Mouse (Mus musculus) macrophage (primary cell): ENCODE measurements around the gene Acbd5. TPM values are rescaled to one million over a fixed set of nuclear protein-coding genes. Genes with fewer than 3 reads are reported as not detected.

ENCODE experiments used
- H3K27ac ChIP-seq: fragments of 350-480 bp; formaldehyde crosslinking; 2 replicates; pipeline ENCODE4 v1.9.0; 2021
- H3K36me3 ChIP-seq: fragments of 350-480 bp; formaldehyde crosslinking; 2 replicates; pipeline ENCODE4 v1.9.0; 2021; ENCODE audit errors: inconsistent target
- H3K4me3 ChIP-seq: fragments of 350-480 bp; formaldehyde crosslinking; 2 replicates; pipeline ENCODE4 v1.9.0; 2021; ENCODE audit errors: inconsistent target
- H3K79me2 ChIP-seq: fragments of 350-480 bp; formaldehyde crosslinking; 2 replicates; pipeline ENCODE4 v1.9.0; 2021; ENCODE audit errors: inconsistent target
- WGBS: methylation state at CpG from one replicate; pipeline ENCODE4 v1.1.7; 2026; ENCODE audit warnings: inconsistent platforms; ENCODE audit not compliant: missing documents; 5-methylcytosine and 5-hydroxymethylcytosine counted together
- polyA plus RNA-seq: library from polyadenylated mRNA; stranded (reverse); fragments of 250-400 nt; gene quantifications from 3 replicates; pipeline ENCODE4 v1.2.4, GENCODE M21; 2018; ENCODE audit warnings: inconsistent platforms
- total RNA-seq, 78 experiments: library from RNA; depleted of rRNA; stranded (reverse); fragments of 250-400 nt; gene quantifications; 1 replicate in 9 of 78; 2 replicates in 24 of 78; 3 replicates in 43 of 78; 4 replicates in 2 of 78; pipeline ENCODE4 v1.2.4; 2018; ENCODE audit warnings: inconsistent platforms in 56 of 78

Acbd5 gene
- total RNA-seq (2018; cell fraction: chromatin; rRNA removed): 100 to 1,000 TPM in 4 of 26 experiments, 10 to 100 TPM in 22; 15.5 to 125 (median 53.1) TPM
- 10 to 100 TPM; 22.4 to 70.2 (median 40.5) TPM for total RNA-seq (2018; cell fraction: cytosol; rRNA removed)
- 100 to 1,000 TPM in 1 of 26 experiments, 10 to 100 TPM in 25; 24.2 to 106 (median 38.9) TPM for total RNA-seq (2018; cell fraction: nucleus; rRNA removed)
- polyA plus RNA-seq: 36.8 to 57.0 TPM (median 42.8 TPM) in 3 replicates

DNA sequence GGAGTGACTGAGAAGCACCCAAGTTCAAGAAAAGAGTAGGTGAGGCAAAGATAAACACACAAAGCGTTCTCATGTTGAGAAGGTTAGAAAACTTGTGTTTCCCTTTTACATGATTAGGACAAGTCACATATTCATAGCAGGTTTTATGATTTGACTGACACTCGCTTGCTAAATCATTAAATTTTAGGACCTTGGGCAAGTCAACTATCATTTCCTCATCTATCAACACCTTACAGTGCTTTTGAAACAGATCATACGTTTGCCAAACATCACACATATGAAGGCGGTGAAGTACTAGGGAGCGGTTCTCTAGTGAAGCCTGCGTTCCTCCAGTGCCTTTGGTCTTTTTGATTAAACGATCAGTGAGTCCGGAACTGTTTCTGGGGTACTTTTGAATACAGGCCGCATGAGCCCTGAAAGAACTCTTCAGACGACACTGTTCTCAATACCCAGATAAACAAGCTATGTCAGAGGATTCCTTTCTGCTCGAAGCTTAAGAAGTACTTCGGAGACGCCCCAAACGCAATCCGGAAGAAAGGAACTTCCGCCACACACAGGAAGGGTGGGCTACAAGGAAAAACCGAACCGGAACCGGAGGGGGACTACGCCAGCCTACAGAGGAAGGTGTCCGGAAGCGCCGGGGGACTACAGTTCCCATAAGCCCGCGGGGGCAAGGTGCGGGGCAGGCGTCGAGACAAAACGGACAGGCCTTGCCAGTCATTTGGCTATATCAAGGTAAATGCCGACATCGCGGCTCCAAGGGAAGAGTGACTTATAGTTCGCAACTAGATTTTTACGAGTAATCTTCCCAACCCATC is at the start of gene Acbd5:
Gene Acbd5, plus strand, starts transcription at position 616 of the 818 bp plus-strand sequence.
- 3% methylated on average over 33 of the region's 34 CpGs for WGBS

DNA sequence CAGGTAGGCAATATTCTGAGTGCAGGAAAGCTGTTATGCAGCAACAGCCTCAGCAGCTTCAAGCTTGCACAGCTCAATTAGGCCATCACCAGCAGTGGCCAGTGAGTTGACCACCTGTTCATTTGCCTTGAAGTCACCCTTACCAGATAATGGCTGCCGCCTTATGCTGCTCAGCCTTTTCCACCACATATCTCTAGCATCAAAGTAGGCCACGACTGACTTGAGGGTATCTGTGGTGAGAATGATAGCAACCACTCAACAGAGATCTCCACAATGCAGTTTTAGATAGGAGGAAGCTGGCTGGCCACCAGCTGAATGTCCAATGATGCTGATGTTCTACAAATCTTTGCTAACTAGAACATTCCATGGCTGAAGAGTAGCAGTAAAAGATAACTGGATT is 48.8 kb upstream of the Acbd5 start:
- Histone ChIP-seq H3K79me2 (peaks cover 97% of the 10 kb centered on the region), H3K4me3 (no peak overlapping the region), H3K27ac (no peak overlapping the region), H3K36me3 (no peaks in the 10 kb centered on the region)
- WGBS: 90% methylated on average over 2 of the region's 2 CpGs

More for the DNA sequence above, at the start of gene Acbd5:
- peak within 1 kb of the TSS; percentile 85 for H3K4me3 ChIP-seq
- no peaks in the 10 kb centered on the region for H3K36me3 ChIP-seq
- H3K27ac ChIP-seq: peak within 1 kb of the TSS; percentile 86
- H3K79me2 ChIP-seq: peaks cover 32% of the 10 kb centered on the region

DNA sequence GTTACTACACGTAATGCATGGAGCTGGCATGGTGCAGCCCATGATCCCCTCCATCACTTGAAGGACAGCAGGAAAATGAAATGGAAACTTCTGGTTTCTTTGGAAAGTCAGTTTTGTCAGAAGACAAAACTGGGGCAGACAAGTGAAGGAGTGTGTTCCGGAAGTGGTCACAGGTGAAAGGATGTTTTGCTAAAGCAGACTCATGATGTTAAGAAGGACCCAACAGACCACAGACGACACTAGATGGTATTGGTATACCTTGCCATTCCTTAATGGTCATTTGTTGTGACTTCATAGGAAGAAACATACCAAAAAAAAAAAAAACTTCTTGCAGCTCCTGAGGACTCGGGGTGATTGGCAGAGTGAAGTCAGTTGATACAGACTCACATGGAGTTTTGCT is 46.6 kb upstream of the Acbd5 start:
- Histone ChIP-seq H3K27ac (0 out of 2 replicates have a peak overlapping the region, but pooled peaks have one; percentile 4), H3K36me3 (no peaks in the 10 kb centered on the region), H3K4me3 (no peak overlapping the region), H3K79me2 (peaks cover 100% of the 10 kb centered on the region)
- 90% methylated on average over 4 of the region's 4 CpGs for WGBS

DNA sequence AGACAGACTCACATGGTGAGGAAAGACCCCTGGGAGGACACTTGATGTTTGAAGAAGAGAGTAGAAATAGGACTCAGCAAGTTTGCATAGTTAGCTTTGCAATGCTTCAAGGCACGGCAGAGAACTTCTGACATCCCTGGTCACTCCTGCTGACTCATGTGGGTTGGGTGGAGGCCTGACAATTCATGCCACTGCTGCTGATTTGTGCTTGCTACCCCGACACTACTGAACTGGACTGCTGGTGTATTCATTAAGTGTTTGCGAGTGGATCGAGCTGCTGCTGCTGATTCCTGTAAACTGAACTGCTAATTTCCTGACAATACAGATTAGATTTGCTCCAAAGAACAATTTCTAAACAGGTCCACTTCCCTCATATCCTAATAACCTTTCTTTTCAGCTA is 46.2 kb upstream of the Acbd5 start:
- WGBS: 30% methylated on average over 4 of the region's 4 CpGs
- no peak overlapping the region for H3K4me3 ChIP-seq
- H3K36me3 ChIP-seq: no peaks in the 10 kb centered on the region
- peaks cover 100% of the 10 kb centered on the region for H3K79me2 ChIP-seq
- H3K27ac ChIP-seq: peak overlapping the region; percentile 32

DNA sequence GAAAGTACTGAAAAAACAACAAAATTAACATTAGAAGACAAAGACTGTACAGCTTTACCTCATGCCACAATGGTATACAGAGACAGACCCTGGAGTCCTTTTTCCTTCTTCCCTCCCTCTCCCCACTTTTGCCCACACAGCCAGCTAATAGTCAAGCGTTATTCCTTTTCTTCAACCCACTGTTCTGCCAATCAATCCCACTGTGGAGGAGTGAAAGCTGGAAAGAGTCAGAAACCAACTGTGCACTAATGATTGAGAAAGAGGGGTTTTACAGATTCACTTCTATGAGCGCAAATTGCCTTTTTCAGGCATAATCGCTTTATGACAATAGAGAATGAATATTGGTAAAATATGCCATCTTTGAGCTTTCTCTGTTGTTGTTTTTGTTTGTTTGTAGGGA is 44.9 kb upstream of the Acbd5 start:
- no peak overlapping the region for H3K4me3 ChIP-seq
- peaks cover 100% of the 10 kb centered on the region for H3K79me2 ChIP-seq
- peaks cover 5% of the 10 kb centered on the region; the same call in 1 of the 2 replicates for H3K36me3 ChIP-seq
- H3K27ac ChIP-seq: no peak overlapping the region
- WGBS: 100% methylated on average over 3 of the region's 3 CpGs

DNA sequence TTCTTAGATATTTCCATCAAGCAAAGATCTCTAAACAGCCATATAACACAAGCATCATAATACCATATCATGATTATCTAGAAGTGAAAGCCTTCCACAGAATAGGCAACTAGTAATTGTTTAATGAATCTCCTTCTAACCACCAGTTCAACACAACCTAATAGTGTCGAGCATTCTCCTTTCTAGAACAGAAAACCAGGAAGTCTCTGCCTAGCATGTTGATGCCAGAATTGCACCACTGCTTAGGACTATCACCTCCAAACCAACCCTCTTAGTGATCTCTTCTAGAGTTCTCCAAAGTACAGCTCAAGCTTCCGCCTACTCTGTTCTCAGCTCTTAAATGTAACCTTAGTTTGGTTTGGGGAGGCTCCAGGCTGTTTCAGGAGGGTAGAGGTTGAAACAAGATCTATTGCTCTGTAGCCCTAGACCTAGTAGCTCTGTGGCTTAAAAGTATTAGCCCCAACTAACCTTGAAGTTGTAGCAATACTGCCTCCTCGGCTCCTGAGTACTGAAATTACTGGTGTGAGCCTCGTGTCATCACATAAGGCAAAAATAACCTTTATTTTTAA is 44.2 kb upstream of the Acbd5 start:
- Histone ChIP-seq H3K4me3 (no peak overlapping the region), H3K27ac (no peak overlapping the region), H3K79me2 (peaks cover 100% of the 10 kb centered on the region), H3K36me3 (peaks cover 5% of the 10 kb centered on the region; the same call in 1 of the 2 replicates)
- 76% methylated on average over 4 of the region's 4 CpGs for WGBS

DNA sequence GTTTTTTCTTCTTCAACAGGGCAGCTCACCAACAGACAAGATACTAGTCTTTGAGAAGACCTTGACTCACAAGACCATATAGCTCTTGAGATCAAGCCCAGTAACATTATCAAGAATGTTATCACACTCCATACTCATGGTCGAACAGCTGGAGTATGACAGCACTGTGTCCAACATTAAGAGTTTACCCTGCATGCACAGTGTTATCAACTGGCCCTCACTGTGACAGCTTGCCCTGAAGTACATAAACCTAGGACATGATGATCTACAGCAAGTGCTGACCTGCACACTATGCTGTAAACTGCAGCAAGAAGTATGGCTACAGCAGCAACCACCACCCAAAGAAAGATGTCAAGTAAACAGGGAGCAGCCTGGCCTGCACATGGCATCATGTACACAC is 41.6 kb upstream of the Acbd5 start:
- Histone ChIP-seq H3K4me3 (no peak overlapping the region), H3K79me2 (peaks cover 100% of the 10 kb centered on the region), H3K27ac (no peak overlapping the region), H3K36me3 (peaks cover 20% of the 10 kb centered on the region; the same call in 1 of the 2 replicates)
- WGBS: 89% methylated on average over 1 of the region's 1 CpGs

DNA sequence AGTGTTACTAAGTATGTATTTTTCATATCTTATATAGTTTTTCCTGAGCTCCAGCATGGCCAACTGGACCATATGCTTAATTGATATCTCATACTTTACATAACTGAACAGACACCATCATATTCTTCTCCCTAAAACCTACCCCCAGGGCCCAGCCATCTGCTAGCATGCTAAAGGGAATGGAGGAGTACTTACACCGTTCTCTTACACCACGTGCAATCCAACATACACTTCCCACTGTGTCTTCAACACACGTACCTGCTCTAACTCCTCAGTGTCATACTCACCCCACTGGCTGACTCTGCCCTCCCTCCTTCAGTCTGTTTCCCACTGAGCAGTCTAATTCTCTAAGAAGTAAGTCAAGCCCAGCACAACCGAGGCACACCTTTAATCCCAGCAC is 39.1 kb upstream of the Acbd5 start:
- Histone ChIP-seq H3K27ac (no peak overlapping the region), H3K79me2 (peaks cover 100% of the 10 kb centered on the region), H3K36me3 (peaks cover 20% of the 10 kb centered on the region; the same call in 1 of the 2 replicates), H3K4me3 (no peak overlapping the region)
- WGBS: 86% methylated on average over 4 of the region's 4 CpGs

DNA sequence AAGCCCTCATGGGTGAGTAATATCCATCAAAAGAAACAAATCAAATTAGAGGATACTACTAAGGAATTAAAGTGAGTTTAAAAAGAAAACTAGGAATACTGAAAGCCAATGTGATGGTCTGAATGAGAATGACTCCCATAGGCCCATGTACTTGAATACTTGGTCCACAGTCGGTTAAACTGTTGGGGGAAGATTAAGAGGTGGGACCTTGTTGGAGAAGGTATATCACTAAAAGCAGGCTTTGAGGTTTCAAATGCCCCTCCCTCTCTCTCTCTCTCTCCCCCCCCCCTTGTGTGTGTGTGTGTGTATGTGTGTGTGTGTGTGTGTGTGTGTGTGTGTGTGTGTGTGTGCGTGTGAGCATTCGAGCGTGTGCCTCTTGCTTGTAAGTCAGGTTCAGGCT is 37.3 kb upstream of the Acbd5 start:
- Histone ChIP-seq H3K27ac (no peak overlapping the region), H3K4me3 (no peak overlapping the region), H3K79me2 (peaks cover 100% of the 10 kb centered on the region), H3K36me3 (peaks cover 20% of the 10 kb centered on the region; the same call in 1 of the 2 replicates)
- 88% methylated on average over 1 of the region's 4 CpGs for WGBS

DNA sequence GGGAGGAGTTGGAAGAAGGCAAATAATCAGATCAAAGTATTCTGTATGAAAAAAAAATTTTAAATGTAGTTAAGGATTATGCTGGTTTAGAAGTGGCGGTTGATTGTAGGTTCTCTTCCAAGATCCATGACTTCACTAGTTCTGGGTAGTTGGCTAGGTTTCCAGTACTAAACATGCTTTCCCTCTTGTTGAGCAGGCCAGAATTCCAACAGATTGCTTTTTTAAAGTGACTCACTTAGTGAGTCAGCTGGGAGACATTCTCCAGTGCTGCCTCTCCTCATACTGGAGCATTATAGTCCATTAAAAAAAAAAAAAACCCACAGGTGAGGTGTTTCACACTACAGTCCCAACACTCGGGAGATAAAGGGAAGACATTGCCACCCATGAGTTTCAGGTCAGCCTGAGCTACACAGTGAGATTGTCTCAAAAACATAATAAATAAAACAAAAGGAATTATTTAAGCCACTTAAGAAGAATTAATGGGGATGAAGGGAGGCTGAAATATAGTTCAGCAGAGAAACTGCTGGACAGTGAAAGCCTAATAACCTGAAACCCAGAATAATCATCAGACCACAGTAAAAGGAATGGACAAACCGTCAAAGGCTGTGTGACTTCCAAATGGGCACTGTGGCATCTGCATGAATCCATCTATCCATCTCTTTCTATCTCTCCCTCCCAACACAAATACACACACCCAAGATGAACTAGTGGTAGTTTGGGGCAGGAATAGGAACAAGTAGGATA is 33.1 kb upstream of the Acbd5 start:
- Histone ChIP-seq H3K27ac (no peak overlapping the region), H3K79me2 (peaks cover 97% of the 10 kb centered on the region), H3K4me3 (no peak overlapping the region), H3K36me3 (peaks cover 11% of the 10 kb centered on the region; the same call in 1 of the 2 replicates)
- WGBS: 91% methylated on average over 3 of the region's 3 CpGs

DNA sequence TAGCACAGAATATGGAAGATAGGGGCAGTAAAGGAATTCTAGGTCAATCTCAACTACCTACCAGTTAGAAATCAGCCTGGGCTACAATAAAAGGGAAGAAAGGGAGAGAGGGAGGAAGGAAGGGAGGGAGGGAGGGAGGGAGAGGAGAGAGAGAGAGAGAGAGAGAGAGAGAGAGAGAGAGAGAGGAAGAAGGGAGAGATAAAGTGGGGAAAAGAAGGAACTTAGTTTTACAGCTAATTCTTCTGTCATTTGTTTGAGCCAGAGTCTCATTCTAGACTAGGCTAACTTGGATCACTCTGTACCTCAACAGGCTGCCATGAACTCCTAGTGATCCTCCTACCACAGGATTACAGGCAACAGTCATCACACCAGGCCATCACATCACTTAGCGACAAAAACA is 32.5 kb upstream of the Acbd5 start:
- 100% methylated on average over 1 of the region's 1 CpGs for WGBS
- H3K27ac ChIP-seq: no peak overlapping the region
- H3K79me2 ChIP-seq: peaks cover 91% of the 10 kb centered on the region
- no peak overlapping the region for H3K4me3 ChIP-seq
- peaks cover 6% of the 10 kb centered on the region; the same call in 1 of the 2 replicates for H3K36me3 ChIP-seq

DNA sequence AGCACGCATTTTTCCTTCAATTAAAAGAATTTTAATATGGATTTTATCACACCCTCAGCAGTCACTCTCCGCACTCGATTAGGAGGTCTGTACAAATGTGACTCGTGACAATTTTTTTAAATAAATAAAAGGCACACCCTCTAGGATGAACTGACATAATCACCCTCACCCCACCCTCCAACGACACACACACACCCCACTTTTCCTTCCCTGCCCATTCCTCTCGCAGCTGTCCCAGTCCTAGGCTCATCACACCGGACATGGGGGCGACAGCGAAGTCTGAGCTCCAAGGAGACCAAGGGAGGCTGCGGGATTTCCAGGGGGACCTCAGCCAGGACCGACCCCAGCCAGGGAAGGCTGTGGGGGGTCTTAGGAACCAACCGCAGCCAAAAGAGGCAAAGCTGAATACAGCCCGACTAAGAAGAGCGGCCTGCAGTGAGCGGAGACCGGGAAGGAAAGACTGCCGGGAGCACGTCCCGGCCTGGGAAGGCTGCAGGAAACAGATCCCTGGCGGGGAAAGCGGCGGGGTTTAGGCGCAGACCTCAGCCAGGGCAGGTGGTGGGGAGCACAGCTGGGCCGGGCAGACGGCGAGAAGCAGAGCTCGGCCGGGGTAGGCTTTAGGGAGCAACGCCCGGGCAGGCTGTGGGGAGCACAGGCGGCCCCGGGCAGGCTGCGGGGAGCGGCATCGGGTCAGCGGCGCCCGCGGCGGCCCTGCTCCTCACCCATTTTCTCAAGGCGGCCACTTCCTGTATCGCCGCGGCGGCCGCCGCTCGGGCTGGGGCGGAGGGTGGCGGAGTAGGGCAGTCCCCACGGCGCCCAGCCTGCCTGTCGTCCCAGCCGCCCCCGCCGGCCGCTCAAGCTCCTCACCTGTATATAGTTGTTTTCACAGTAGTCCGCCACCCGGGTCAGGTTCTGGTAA is 28.6 kb upstream of the Acbd5 start:
- H3K79me2 ChIP-seq: peaks cover 52% of the 10 kb centered on the region
- no peaks in the 10 kb centered on the region for H3K36me3 ChIP-seq
- WGBS: 1% methylated on average over 43 of the region's 59 CpGs
- peak overlapping the region; percentile 96 for H3K27ac ChIP-seq
- H3K4me3 ChIP-seq: peak overlapping the region; percentile 98

DNA sequence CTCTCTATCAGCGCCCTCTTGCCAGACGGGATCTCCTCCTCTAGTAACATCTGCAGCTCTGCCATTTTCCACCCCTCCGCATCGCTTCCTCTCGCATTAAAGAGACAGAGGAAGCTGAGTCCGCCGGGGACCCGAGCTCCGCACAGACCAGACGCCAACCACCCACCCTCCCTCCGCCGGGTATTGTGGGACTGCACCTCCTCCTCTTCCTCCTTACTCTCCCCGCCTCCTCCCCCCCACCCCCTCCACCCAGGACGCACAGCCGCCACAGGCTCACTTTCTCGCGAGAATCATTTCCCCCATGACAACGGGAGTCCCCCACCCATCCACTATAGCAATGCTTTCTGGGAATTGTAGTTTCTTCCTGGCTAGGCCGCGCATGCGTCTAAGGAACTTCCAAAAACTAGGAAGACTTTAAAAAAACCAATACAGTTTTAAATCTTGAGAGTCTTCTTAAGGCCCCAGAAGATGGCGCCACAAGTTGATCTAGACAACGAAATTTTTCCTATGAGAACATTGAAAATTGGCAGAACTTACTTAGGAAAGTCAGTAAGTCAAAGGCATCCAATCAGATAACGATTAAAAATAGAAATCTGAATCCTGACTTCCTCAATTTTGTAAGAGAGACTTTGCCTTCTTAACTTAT is 27.8 kb upstream of the Acbd5 start, which contains the start of gene Abi1:
Gene Abi1, minus strand, starts transcription at position 241 of the 646 bp plus-strand sequence.
- Histone ChIP-seq H3K27ac (peak within 1 kb of the TSS; percentile 96), H3K36me3 (no peaks in the 10 kb centered on the region), H3K79me2 (peaks cover 44% of the 10 kb centered on the region), H3K4me3 (peak within 1 kb of the TSS; percentile 98)
- WGBS: 2% methylated on average over 21 of the region's 24 CpGs
